Mouse (Mus musculus): ENCODE measurements around the gene Peg3.

DNA sequence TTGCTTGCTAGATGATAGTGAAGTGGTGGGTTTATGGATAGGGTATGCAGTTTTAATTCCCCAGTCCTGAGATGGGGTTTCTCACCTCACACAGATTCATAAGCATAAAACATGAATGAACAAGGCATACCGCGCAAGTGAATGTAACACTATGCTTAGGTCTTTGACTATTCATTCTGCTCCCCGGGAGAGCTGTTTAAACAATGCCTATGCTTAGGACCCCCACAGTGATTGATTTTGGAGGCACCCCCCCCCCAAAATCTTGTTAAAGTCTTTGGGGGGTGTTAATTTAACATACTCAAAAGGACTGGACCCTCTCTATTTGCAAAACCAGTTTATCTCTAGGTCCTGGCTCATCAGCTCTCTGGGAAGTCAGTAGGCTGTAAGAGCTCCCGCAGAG is 1.7 kb upstream of the Peg3 start:
- no peak for TF ChIP-seq CTCF (IDR thresholded peaks at IDR 0.05; ENCODE audit: borderline replicate concordance, extremely low read depth, insufficient read depth, insufficient read length)
- TF ChIP-seq POLR2A (IDR thresholded peaks at IDR 0.05; ENCODE audit: borderline replicate concordance, extremely low read depth, insufficient read depth, insufficient read length, poor library complexity, severe bottlenecking) = no peak

Data from brain, embryonic 14.5 days (tissue).